Mouse (Mus musculus) erythroblast, embryonic 14.5 days (primary cell): ENCODE results near the gene Lcn5.

Experiments used
- GATA1 ChIP-seq: IDR thresholded peaks from 2 replicates; pipeline ENCODE4 v1.6.1; 2012; ENCODE audit warnings: low read length, inconsistent platforms, mixed read lengths
- TAL1 ChIP-seq: IDR thresholded peaks from 3 replicates; pipeline ENCODE4 v1.6.1; 2012; ENCODE audit warnings: low read length, inconsistent platforms, mixed read lengths

GRCm38 (mm10) chr2:25654502-25654901 lies 3.2 kb upstream of the Lcn5 start:
- TF ChIP-seq GATA1 (no peak), TAL1 (no peak)
